Mouse (Mus musculus): Measurements from ENCODE around the gene Miga1. TPM values are rescaled to one million over a fixed set of nuclear protein-coding genes. Genes with fewer than 3 reads are reported as not detected.

Gene Miga1
- total RNA-seq (2014; fragmentation: Nextera tagmentation) = 55.7 and 59.3 TPM in 2 replicates
- 25.9 and 28.6 TPM in 2 replicates for total RNA-seq (2017)
- 26.6 and 38.4 TPM in 2 replicates for polyA plus RNA-seq (2012)

- Histone ChIP-seq H3K4me3 (ENCODE audit: low read depth, low read length) (peak within 1 kb of the TSS; percentile 79), H3K27me3 (ENCODE audit: insufficient read depth, low read length) (no peaks in the 10 kb centered on the region), H3K4me1 (ENCODE audit: insufficient read depth, low read depth, low read length) (peaks cover 11% of the 10 kb centered on the region), H3K9me3 (replicated peaks) (no peaks in the 10 kb centered on the region), H3K36me3 (replicated peaks) (peaks cover 34% of the 10 kb centered on the region)
- DNase-seq (ENCODE audit: low spot score) = peak; percentile 50
- TF ChIP-seq GATA2 (IDR thresholded peaks at IDR 0.05; ENCODE audit: borderline replicate concordance, low read depth, low read length) (no peak), POLR2AphosphoS5 (IDR thresholded peaks at IDR 0.05; ENCODE audit: insufficient replicate concordance, low read depth, low read length) (no peak)
- peak; percentile 84 for ATAC-seq (ENCODE audit: extremely low read depth, insufficient number of reproducible peaks, low FRiP score, poor library complexity, severe bottlenecking)
Measured at GRCm38 (mm10) chr3:152339862-152340557, at the start of gene Miga1. Gene Miga1, minus strand, starts transcription at chr3:152340407.

GRCm38 (mm10) chr3:152384106-152384505 is 43.9 kb upstream of the Miga1 start:
- Histone ChIP-seq H3K27me3 (ENCODE audit: insufficient read depth, low read length) (no peaks in the 10 kb centered on the region), H3K36me3 (replicated peaks) (peaks cover 70% of the 10 kb centered on the region), H3K9me3 (replicated peaks) (no peaks in the 10 kb centered on the region), H3K4me1 (ENCODE audit: insufficient read depth, low read depth, low read length) (no peaks in the 10 kb centered on the region), H3K4me3 (ENCODE audit: low read depth, low read length) (no peak overlapping the region)
- DNase-seq (ENCODE audit: low spot score) (no peak), ATAC-seq (ENCODE audit: extremely low read depth, insufficient number of reproducible peaks, low FRiP score, poor library complexity, severe bottlenecking) (no peak)
- no peak for TF ChIP-seq POLR2AphosphoS5 (IDR thresholded peaks at IDR 0.05; ENCODE audit: insufficient replicate concordance, low read depth, low read length)
- TF ChIP-seq GATA2 (IDR thresholded peaks at IDR 0.05; ENCODE audit: borderline replicate concordance, low read depth, low read length) = no peak
- TF ChIP-seq CTCF (IDR thresholded peaks at IDR 0.05; ENCODE audit: low read depth, low read length) = no peak
- no peak for TF ChIP-seq TAL1 (conservative IDR thresholded peaks at IDR 0.05; ENCODE audit: low read depth, low read length)
- no peak for TF ChIP-seq GATA1 (IDR thresholded peaks at IDR 0.05; ENCODE audit: borderline replicate concordance, low read length)

- no peak overlapping the region for H3K4me3 ChIP-seq (ENCODE audit: low read depth, low read length)
- H3K9me3 ChIP-seq (replicated peaks) = no peaks in the 10 kb centered on the region
- no peak for DNase-seq (ENCODE audit: low spot score)
- peaks cover 83% of the 10 kb centered on the region for H3K36me3 ChIP-seq (replicated peaks)
- no peaks in the 10 kb centered on the region for H3K27me3 ChIP-seq (ENCODE audit: insufficient read depth, low read length)
- TF ChIP-seq TAL1 (conservative IDR thresholded peaks at IDR 0.05; ENCODE audit: low read depth, low read length) (no peak), GATA1 (IDR thresholded peaks at IDR 0.05; ENCODE audit: borderline replicate concordance, low read length) (no peak), CTCF (IDR thresholded peaks at IDR 0.05; ENCODE audit: low read depth, low read length) (no peak), GATA2 (IDR thresholded peaks at IDR 0.05; ENCODE audit: borderline replicate concordance, low read depth, low read length) (no peak), POLR2AphosphoS5 (IDR thresholded peaks at IDR 0.05; ENCODE audit: insufficient replicate concordance, low read depth, low read length) (no peak)
- no peak for ATAC-seq (ENCODE audit: extremely low read depth, insufficient number of reproducible peaks, low FRiP score, poor library complexity, severe bottlenecking)
- no peaks in the 10 kb centered on the region for H3K4me1 ChIP-seq (ENCODE audit: insufficient read depth, low read depth, low read length)
Measured at GRCm38 (mm10) chr3:152376063-152376462, 35.9 kb upstream of the Miga1 start.

GRCm38 (mm10) chr3:152364181-152364580 is 24.0 kb upstream of the Miga1 start:
- Histone ChIP-seq H3K4me1 (ENCODE audit: insufficient read depth, low read depth, low read length) (peaks cover 5% of the 10 kb centered on the region; the same call in 1 of the 2 replicates), H3K27me3 (ENCODE audit: insufficient read depth, low read length) (no peaks in the 10 kb centered on the region), H3K36me3 (replicated peaks) (peaks cover 81% of the 10 kb centered on the region), H3K4me3 (ENCODE audit: low read depth, low read length) (no peak overlapping the region), H3K9me3 (replicated peaks) (no peaks in the 10 kb centered on the region)
- ATAC-seq (ENCODE audit: extremely low read depth, insufficient number of reproducible peaks, low FRiP score, poor library complexity, severe bottlenecking) = no peak
- no peak for DNase-seq (ENCODE audit: low spot score)
- TF ChIP-seq GATA2 (IDR thresholded peaks at IDR 0.05; ENCODE audit: borderline replicate concordance, low read depth, low read length) (no peak), POLR2AphosphoS5 (IDR thresholded peaks at IDR 0.05; ENCODE audit: insufficient replicate concordance, low read depth, low read length) (no peak), TAL1 (conservative IDR thresholded peaks at IDR 0.05; ENCODE audit: low read depth, low read length) (no peak), GATA1 (IDR thresholded peaks at IDR 0.05; ENCODE audit: borderline replicate concordance, low read length) (no peak), CTCF (IDR thresholded peaks at IDR 0.05; ENCODE audit: low read depth, low read length) (no peak)

GRCm38 (mm10) chr3:152359151-152359550 is 18.9 kb upstream of the Miga1 start:
- ATAC-seq (ENCODE audit: extremely low read depth, insufficient number of reproducible peaks, low FRiP score, poor library complexity, severe bottlenecking) (no peak), DNase-seq (ENCODE audit: low spot score) (no peak)
- Histone ChIP-seq H3K4me1 (ENCODE audit: insufficient read depth, low read depth, low read length) (peaks cover 18% of the 10 kb centered on the region), H3K4me3 (ENCODE audit: low read depth, low read length) (no peak overlapping the region), H3K27me3 (ENCODE audit: insufficient read depth, low read length) (no peaks in the 10 kb centered on the region), H3K36me3 (replicated peaks) (peaks cover 66% of the 10 kb centered on the region), H3K9me3 (replicated peaks) (no peaks in the 10 kb centered on the region)
- TF ChIP-seq TAL1 (conservative IDR thresholded peaks at IDR 0.05; ENCODE audit: low read depth, low read length) (no peak), CTCF (IDR thresholded peaks at IDR 0.05; ENCODE audit: low read depth, low read length) (no peak), POLR2AphosphoS5 (IDR thresholded peaks at IDR 0.05; ENCODE audit: insufficient replicate concordance, low read depth, low read length) (no peak), GATA2 (IDR thresholded peaks at IDR 0.05; ENCODE audit: borderline replicate concordance, low read depth, low read length) (no peak), GATA1 (IDR thresholded peaks at IDR 0.05; ENCODE audit: borderline replicate concordance, low read length) (no peak)

GRCm38 (mm10) chr3:152356751-152357150 is 16.5 kb upstream of the Miga1 start:
- DNase-seq (ENCODE audit: low spot score) = no peak
- Histone ChIP-seq H3K4me3 (ENCODE audit: low read depth, low read length) (no peak overlapping the region), H3K27me3 (ENCODE audit: insufficient read depth, low read length) (no peaks in the 10 kb centered on the region), H3K4me1 (ENCODE audit: insufficient read depth, low read depth, low read length) (peaks cover 23% of the 10 kb centered on the region), H3K36me3 (replicated peaks) (peaks cover 60% of the 10 kb centered on the region), H3K9me3 (replicated peaks) (no peaks in the 10 kb centered on the region)
- no peak for ATAC-seq (ENCODE audit: extremely low read depth, insufficient number of reproducible peaks, low FRiP score, poor library complexity, severe bottlenecking)
- no peak for TF ChIP-seq GATA1 (IDR thresholded peaks at IDR 0.05; ENCODE audit: borderline replicate concordance, low read length)
- no peak for TF ChIP-seq POLR2AphosphoS5 (IDR thresholded peaks at IDR 0.05; ENCODE audit: insufficient replicate concordance, low read depth, low read length)

Measured in G1E (cell line).